Mouse (Mus musculus): ENCODE measurements around the gene Sgcd. TPM values are rescaled to one million over a fixed set of nuclear protein-coding genes. Genes with fewer than 3 reads are reported as not detected.
A peak's percentile ranks its signal among the peaks of the same experiment; 100 is the strongest.
"Not testable (repeated sequence)": the region's sequence is repeated elsewhere in the genome, so short reads cannot be mapped to it uniquely, and the experiment has no call there.

The Sgcd gene
- total and polyA plus RNA-seq, 2 experiments from 2014 or later, result 2.5 to 25.4 TPM

GRCm38 (mm10) chr11:47442266-47442665 lies 546.5 kb downstream of the Sgcd start:
- H3K9ac ChIP-seq, result no peak overlapping the region
- H3K27me3 ChIP-seq (ENCODE audit: insufficient read depth, low read length), result no peaks in the 10 kb centered on the region
- H3K36me3 ChIP-seq (ENCODE audit: insufficient read depth), result no peaks in the 10 kb centered on the region
- no peaks in the 10 kb centered on the region for H3K4me1 ChIP-seq (ENCODE audit: insufficient read depth)
- H3K9me3 ChIP-seq (ENCODE audit: low read length), result no peaks in the 10 kb centered on the region
- no peak overlapping the region for H3K4me2 ChIP-seq (ENCODE audit: low read depth)
- no peak for DNase-seq
- WGBS, result 61% methylated on average over 2 of the region's 2 CpGs
- no peak for ATAC-seq
- H3K4me3 ChIP-seq (ENCODE audit: low read depth, low read length), result no peak overlapping the region
- no peak for TF ChIP-seq CTCF (IDR thresholded peaks at IDR 0.05; ENCODE audit: low read depth)
- no peak overlapping the region for H3K27ac ChIP-seq (ENCODE audit: low read depth, low read length)

GRCm38 (mm10) chr11:47399607-47400006 lies 589.2 kb downstream of the Sgcd start:
- Histone ChIP-seq H3K4me3 (ENCODE audit: low read depth, low read length) (no peak overlapping the region), H3K9ac (no peak overlapping the region), H3K9me3 (ENCODE audit: low read length) (no peaks in the 10 kb centered on the region), H3K27ac (ENCODE audit: low read depth, low read length) (no peak overlapping the region), H3K4me1 (ENCODE audit: insufficient read depth) (no peaks in the 10 kb centered on the region), H3K4me2 (ENCODE audit: low read depth) (no peak overlapping the region), H3K27me3 (ENCODE audit: insufficient read depth, low read length) (no peaks in the 10 kb centered on the region), H3K36me3 (ENCODE audit: insufficient read depth) (no peaks in the 10 kb centered on the region)
- WGBS, result 7% methylated on average over 3 of the region's 3 CpGs
- TF ChIP-seq CTCF (IDR thresholded peaks at IDR 0.05; ENCODE audit: low read depth), result no peak
- no peak for ATAC-seq
- DNase-seq, result no peak

GRCm38 (mm10) chr11:47390798-47391197 lies 598.0 kb downstream of the Sgcd start:
- not testable (repeated sequence) for H3K4me1 ChIP-seq (ENCODE audit: insufficient read depth); DNase-seq; H3K27ac ChIP-seq (ENCODE audit: low read depth, low read length); H3K9me3 ChIP-seq (ENCODE audit: low read length); H3K4me3 ChIP-seq (ENCODE audit: low read depth, low read length); H3K27me3 ChIP-seq (ENCODE audit: insufficient read depth, low read length); H3K36me3 ChIP-seq (ENCODE audit: insufficient read depth); ATAC-seq; H3K9ac ChIP-seq; H3K4me2 ChIP-seq (ENCODE audit: low read depth)
- 87% methylated on average over 2 of the region's 2 CpGs for WGBS

- H3K4me3 ChIP-seq (ENCODE audit: low read depth, low read length), result no peak overlapping the region
- no peak overlapping the region for H3K27ac ChIP-seq (ENCODE audit: low read depth, low read length)
- TF ChIP-seq CTCF (IDR thresholded peaks at IDR 0.05; ENCODE audit: low read depth), result no peak
- no peaks in the 10 kb centered on the region for H3K4me1 ChIP-seq (ENCODE audit: insufficient read depth)
- H3K9ac ChIP-seq, result no peak overlapping the region
- ATAC-seq, result no peak
- H3K36me3 ChIP-seq (ENCODE audit: insufficient read depth), result no peaks in the 10 kb centered on the region
- no peaks in the 10 kb centered on the region for H3K27me3 ChIP-seq (ENCODE audit: insufficient read depth, low read length)
- no peak for DNase-seq
- no peaks in the 10 kb centered on the region for H3K9me3 ChIP-seq (ENCODE audit: low read length)
- no peak overlapping the region for H3K4me2 ChIP-seq (ENCODE audit: low read depth)
These were observed 599.4 kb downstream of the Sgcd start for GRCm38 (mm10) chr11:47389327-47389726.

GRCm38 (mm10) chr11:47387726-47388125 lies 601.0 kb downstream of the Sgcd start:
- 77% methylated on average over 3 of the region's 3 CpGs for WGBS
- H3K36me3 ChIP-seq (ENCODE audit: insufficient read depth), result no peaks in the 10 kb centered on the region

GRCm38 (mm10) chr11:47386136-47386535 lies 602.6 kb downstream of the Sgcd start:
- no peaks in the 10 kb centered on the region for H3K9me3 ChIP-seq (ENCODE audit: low read length)

More at GRCm38 (mm10) chr11:47387726-47388125, 601.0 kb downstream of the Sgcd start:
- H3K4me1 ChIP-seq (ENCODE audit: insufficient read depth), result no peaks in the 10 kb centered on the region
- H3K27me3 ChIP-seq (ENCODE audit: insufficient read depth, low read length), result no peaks in the 10 kb centered on the region
- no peak overlapping the region for H3K27ac ChIP-seq (ENCODE audit: low read depth, low read length)
- H3K9me3 ChIP-seq (ENCODE audit: low read length), result no peaks in the 10 kb centered on the region
- no peak overlapping the region for H3K4me3 ChIP-seq (ENCODE audit: low read depth, low read length)
- DNase-seq (no peak), ATAC-seq (no peak)
- H3K4me2 ChIP-seq (ENCODE audit: low read depth), result no peak overlapping the region
- no peak overlapping the region for H3K9ac ChIP-seq
- TF ChIP-seq CTCF (IDR thresholded peaks at IDR 0.05; ENCODE audit: low read depth), result no peak

GRCm38 (mm10) chr11:47379630-47379958 lies 609.2 kb downstream of the Sgcd start:
- no peak overlapping the region for H3K9ac ChIP-seq

More at GRCm38 (mm10) chr11:47386136-47386535, 602.6 kb downstream of the Sgcd start:
- no peaks in the 10 kb centered on the region for H3K36me3 ChIP-seq (ENCODE audit: insufficient read depth)
- H3K4me1 ChIP-seq (ENCODE audit: insufficient read depth), result no peaks in the 10 kb centered on the region
- no peak for TF ChIP-seq CTCF (IDR thresholded peaks at IDR 0.05; ENCODE audit: low read depth)
- DNase-seq, result no peak
- no peak overlapping the region for H3K9ac ChIP-seq
- no peak overlapping the region for H3K27ac ChIP-seq (ENCODE audit: low read depth, low read length)
- H3K4me2 ChIP-seq (ENCODE audit: low read depth), result no peak overlapping the region
- ATAC-seq, result no peak
- no peak overlapping the region for H3K4me3 ChIP-seq (ENCODE audit: low read depth, low read length)
- H3K27me3 ChIP-seq (ENCODE audit: insufficient read depth, low read length), result no peaks in the 10 kb centered on the region

More at GRCm38 (mm10) chr11:47379630-47379958, 609.2 kb downstream of the Sgcd start:
- no peak; the same call in 1 of the 2 replicates for ATAC-seq
- Histone ChIP-seq H3K27me3 (ENCODE audit: insufficient read depth, low read length) (peaks cover 3% of the 10 kb centered on the region; the same call in 1 of the 2 replicates), H3K36me3 (ENCODE audit: insufficient read depth) (no peaks in the 10 kb centered on the region), H3K4me3 (ENCODE audit: low read depth, low read length) (no peak overlapping the region), H3K4me2 (ENCODE audit: low read depth) (peak overlapping the region; percentile 71), H3K9me3 (ENCODE audit: low read length) (no peaks in the 10 kb centered on the region), H3K4me1 (ENCODE audit: insufficient read depth) (0 out of 2 replicates have a peak, but pooled peaks cover 5% of the 10 kb centered on the region), H3K27ac (ENCODE audit: low read depth, low read length) (no peak overlapping the region)
- DNase-seq, result no peak
- 38% methylated on average over 4 of the region's 4 CpGs for WGBS
- no peak for TF ChIP-seq CTCF (IDR thresholded peaks at IDR 0.05; ENCODE audit: low read depth)
